8 mouse cellular contexts compared by ENCODE assay signal in the genomic region with DNA sequence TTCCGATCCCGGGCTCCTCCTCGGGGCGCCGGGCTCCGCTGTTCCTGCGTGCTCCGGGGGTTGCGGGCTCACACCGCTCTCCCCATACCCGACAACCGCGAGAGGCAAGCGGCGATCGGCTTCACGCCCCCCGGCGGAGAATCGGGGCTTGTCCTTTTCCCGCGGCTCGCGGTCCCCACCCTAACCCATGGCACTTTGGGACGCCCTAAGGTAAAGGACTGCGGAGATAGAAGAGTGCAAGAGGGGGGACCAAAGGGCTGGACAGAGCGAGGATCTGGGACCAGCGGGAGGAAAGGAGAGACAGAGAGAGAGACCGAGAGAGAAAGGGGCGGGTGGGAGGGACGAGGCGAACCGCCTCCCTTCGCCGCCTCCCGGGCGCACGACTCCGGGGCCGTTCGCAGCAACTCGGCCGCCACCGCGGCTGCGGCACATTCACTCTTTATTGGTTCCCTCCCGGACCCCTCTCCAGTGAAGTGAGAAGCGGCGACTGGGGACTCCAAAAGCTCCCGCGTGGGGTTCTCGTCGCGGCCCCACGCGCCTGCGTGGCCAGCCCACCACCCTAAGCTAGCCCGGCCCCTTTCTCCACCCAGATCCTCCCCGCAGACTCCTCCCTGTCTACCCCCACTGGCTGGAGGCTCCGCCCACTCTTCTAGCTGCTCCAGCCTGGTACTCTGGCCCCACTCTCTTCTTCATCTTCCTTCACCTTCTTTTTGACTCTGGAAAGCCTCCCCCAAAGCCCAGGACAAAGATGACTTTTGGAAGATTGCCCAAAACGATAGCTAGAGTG. TPM values are rescaled to one million over a fixed set of nuclear protein-coding genes. Genes with fewer than 3 reads are reported as not detected.
DNase-seq lines count a peak whose midpoint lies in the region; ATAC-seq lines count a peak whose summit lies in the region.

A gene (minus strand): TSS at position 544 of the 787 bp plus-strand sequence.

- no peaks in the 10 kb centered on the region for H3K27me3 ChIP-seq in hindbrain, embryonic 14.5 days (ENCODE audit: control insufficient read depth, insufficient read depth, low read length)

- ATAC-seq in hindbrain, embryonic 14.5 days (ENCODE audit: low FRiP score), result peak; percentile 96

- peak within 1 kb of the TSS; percentile 77 for H3K4me2 ChIP-seq in hindbrain, embryonic 14.5 days (replicated peaks)

- H3K36me3 ChIP-seq in hindbrain, embryonic 14.5 days (replicated peaks; ENCODE audit: control insufficient read depth, insufficient read depth), result no peaks in the 10 kb centered on the region

- H3K9ac ChIP-seq in hindbrain, embryonic 14.5 days, result peak within 1 kb of the TSS; percentile 94

- DNase-seq in WW6 (ENCODE audit: low read depth, low spot score), result peak; percentile 53
- DNase-seq in cerebellum, postnatal 25 days, result peak; percentile 93
- peak; percentile 87 to 91 for DNase-seq in frontal cortex, postnatal 36 days (ENCODE audit: low spot score in 2 of 2)
- DNase-seq in hindbrain, embryonic 14.5 days (ENCODE audit: low spot score), result peak; percentile 84
- DNase-seq in left cerebral cortex, adult 11 months (ENCODE audit: low spot score), result peak; percentile 65
- peak; percentile 85 for DNase-seq in lung, postnatal 25 days (ENCODE audit: low spot score)
- DNase-seq in retina, embryonic 14.5 days (ENCODE audit: low spot score), result peak; percentile 90
- peak; percentile 77 to 81 for DNase-seq in thymus, postnatal 36 days

- H3K9me3 ChIP-seq in hindbrain, embryonic 14.5 days (ENCODE audit: control insufficient read depth, low read length), result no peaks in the 10 kb centered on the region

- peak within 1 kb of the TSS; percentile 94 for H3K27ac ChIP-seq in hindbrain, embryonic 14.5 days

- peaks cover 35% of the 10 kb centered on the region for H3K4me1 ChIP-seq in hindbrain, embryonic 14.5 days (replicated peaks; ENCODE audit: control insufficient read depth, insufficient read depth, low read length)

- under 1% methylated on average over 51 of the region's 61 CpGs for WGBS in hindbrain, embryonic 14.5 days

- H3K4me3 ChIP-seq in hindbrain, embryonic 14.5 days (replicated peaks; ENCODE audit: low read length), result peak within 1 kb of the TSS; percentile 84

RNA-seq across cellular contexts. Expression of the gene that starts here (rescaled TPM):
- polyA plus RNA-seq in hindbrain, embryonic 14.5 days (2014; fragmentation: Nextera tagmentation; extraction: Ambion mirVana), result 7.0 and 7.3 TPM in 2 replicates

Comparison
In these comparisons a context has a peak if more than half of its experiments do, and no peak if none do; other contexts are left out.
1. Peak in every context shown above with its lines: DNase-seq, ATAC-seq, H3K4me3 ChIP-seq and H3K27ac ChIP-seq.